Mouse (Mus musculus): Measurements from ENCODE around the gene Zic2. TPM values are rescaled to one million over a fixed set of nuclear protein-coding genes. Genes with fewer than 3 reads are reported as not detected.

Gene Zic2
- polyA plus RNA-seq (2012; rRNA removed) = 0.02 and 0.03 TPM in 2 replicates
- not detected in 2 replicates for polyA plus RNA-seq (2014; fragmentation: Nextera tagmentation; extraction: Ambion mirVana)

GRCm38 (mm10) chr14:122474891-122475556 is at the start of gene Zic2:
TSS of gene Zic2 (plus strand) at chr14:122475435.
- WGBS (ENCODE audit: insufficient replicate concordance) = under 1% methylated on average over 44 of the region's 73 CpGs
- Histone ChIP-seq H3K9ac (replicated peaks) (no peak within 1 kb of the TSS), H3K9me3 (ENCODE audit: control insufficient read depth, low read length) (no peaks in the 10 kb centered on the region), H3K27me3 (ENCODE audit: control insufficient read depth, insufficient read depth, low read length) (peaks cover 99% of the 10 kb centered on the region), H3K4me3 (ENCODE audit: insufficient read depth in 1 of 2, low read depth in 2 of 2, low read length in 2 of 2) (peak within 1 kb of the TSS in 1 of 2 experiments; percentile 34; a peak in 1 of 4 replicates), H3K4me1 (replicated peaks; ENCODE audit: control insufficient read depth in 2 of 2, insufficient read depth in 2 of 2, low read length in 1 of 2) (no peaks in the 10 kb centered on the region), H3K4me2 (ENCODE audit: low read depth) (peak within 1 kb of the TSS; percentile 49), H3K27ac (no peak within 1 kb of the TSS), H3K36me3 (replicated peaks; ENCODE audit: control insufficient read depth, insufficient read depth, low read depth) (no peaks in the 10 kb centered on the region)
- DNase-seq (ENCODE audit: low read depth in 3 of 3, low spot score in 3 of 3) = no peak
- no peak for TF ChIP-seq EP300 (IDR thresholded peaks at IDR 0.05; ENCODE audit: low read depth)
- TF ChIP-seq CTCF (IDR thresholded peaks at IDR 0.05; ENCODE audit: low read depth) = no peak
- 0 out of 2 replicates have a peak, but pooled peaks have one; percentile 15 for ATAC-seq (ENCODE audit: insufficient read depth)

DNA sequence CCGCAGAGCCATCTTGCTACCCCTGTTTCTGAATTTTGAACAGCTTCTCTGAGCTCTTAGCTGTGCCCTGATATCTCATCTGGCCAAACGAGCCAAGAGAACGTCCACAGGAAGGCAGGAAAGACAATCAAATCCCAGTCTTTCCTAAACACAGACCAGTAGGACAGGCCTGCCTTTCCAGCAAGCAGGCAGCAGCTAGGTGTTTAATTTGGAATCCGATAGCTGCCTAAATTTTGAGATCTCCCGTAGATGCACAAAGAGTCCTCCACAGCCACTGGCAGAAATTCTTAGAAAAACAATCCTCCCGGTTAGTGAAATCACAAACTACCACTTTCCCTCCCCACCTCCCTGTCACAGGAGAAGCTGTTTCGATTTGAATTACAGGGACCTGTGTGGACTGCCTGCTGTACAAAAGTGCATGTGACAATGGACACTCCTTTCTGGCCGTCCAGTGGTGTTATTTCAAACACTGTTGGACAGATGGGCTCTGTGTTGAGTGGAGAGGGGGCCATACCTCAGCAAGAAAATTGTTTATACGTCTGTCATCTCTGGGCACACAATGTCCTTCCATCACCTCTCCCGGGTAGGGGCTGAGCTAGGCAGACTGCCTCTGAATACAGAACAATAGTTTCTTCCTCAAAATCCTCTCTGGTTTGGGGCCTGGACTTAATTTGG is 48.6 kb upstream of the Zic2 start:
- Histone ChIP-seq H3K27ac (no peak overlapping the region), H3K4me1 (replicated peaks; ENCODE audit: control insufficient read depth in 2 of 2, insufficient read depth in 2 of 2, low read length in 1 of 2) (no peaks in the 10 kb centered on the region), H3K9me3 (ENCODE audit: control insufficient read depth, low read length) (no peaks in the 10 kb centered on the region), H3K4me2 (ENCODE audit: low read depth) (no peak overlapping the region), H3K9ac (replicated peaks) (no peak overlapping the region), H3K36me3 (replicated peaks; ENCODE audit: control insufficient read depth, insufficient read depth, low read depth) (no peaks in the 10 kb centered on the region), H3K27me3 (ENCODE audit: control insufficient read depth, insufficient read depth, low read length) (no peaks in the 10 kb centered on the region), H3K4me3 (ENCODE audit: insufficient read depth in 1 of 2, low read depth in 2 of 2, low read length in 2 of 2) (no peak overlapping the region)
- DNase-seq (ENCODE audit: low read depth in 3 of 3, low spot score in 3 of 3) (no peak), ATAC-seq (ENCODE audit: insufficient read depth) (no peak)
- TF ChIP-seq CTCF (IDR thresholded peaks at IDR 0.05; ENCODE audit: low read depth) = no peak
- TF ChIP-seq EP300 (IDR thresholded peaks at IDR 0.05; ENCODE audit: low read depth) = no peak
- WGBS (ENCODE audit: insufficient replicate concordance) = 46% methylated on average over 10 of the region's 10 CpGs

DNA sequence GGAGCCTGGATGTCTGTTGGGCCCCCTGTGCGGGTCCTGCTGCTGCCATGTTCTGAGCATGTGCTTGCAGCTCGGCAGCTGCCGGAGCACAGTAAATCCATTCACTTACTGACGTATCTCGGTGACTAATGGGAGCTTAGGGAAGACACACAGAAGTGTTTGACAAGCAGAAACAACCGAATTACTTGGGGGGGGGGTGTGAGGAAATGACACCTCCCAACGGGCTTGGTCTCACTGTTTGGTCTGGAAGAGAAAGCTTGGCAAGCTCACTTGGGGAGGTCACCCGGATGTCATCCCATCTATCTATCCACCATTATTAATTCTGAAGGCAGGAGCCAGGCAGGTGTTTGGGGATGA is 48.1 kb upstream of the Zic2 start:
- TF ChIP-seq CTCF (IDR thresholded peaks at IDR 0.05; ENCODE audit: low read depth) (no peak), EP300 (IDR thresholded peaks at IDR 0.05; ENCODE audit: low read depth) (no peak)
- Histone ChIP-seq H3K27ac (no peak overlapping the region), H3K27me3 (ENCODE audit: control insufficient read depth, insufficient read depth, low read length) (no peaks in the 10 kb centered on the region), H3K4me3 (ENCODE audit: insufficient read depth in 1 of 2, low read depth in 2 of 2, low read length in 2 of 2) (no peak overlapping the region), H3K36me3 (replicated peaks; ENCODE audit: control insufficient read depth, insufficient read depth, low read depth) (no peaks in the 10 kb centered on the region), H3K9ac (replicated peaks) (no peak overlapping the region), H3K4me1 (replicated peaks; ENCODE audit: control insufficient read depth in 2 of 2, insufficient read depth in 2 of 2, low read length in 1 of 2) (no peaks in the 10 kb centered on the region), H3K9me3 (ENCODE audit: control insufficient read depth, low read length) (no peaks in the 10 kb centered on the region), H3K4me2 (ENCODE audit: low read depth) (no peak overlapping the region)
- 61% methylated on average over 8 of the region's 8 CpGs for WGBS (ENCODE audit: insufficient replicate concordance)
- DNase-seq (ENCODE audit: low read depth in 3 of 3, low spot score in 3 of 3) (no peak), ATAC-seq (ENCODE audit: insufficient read depth) (no peak)

DNA sequence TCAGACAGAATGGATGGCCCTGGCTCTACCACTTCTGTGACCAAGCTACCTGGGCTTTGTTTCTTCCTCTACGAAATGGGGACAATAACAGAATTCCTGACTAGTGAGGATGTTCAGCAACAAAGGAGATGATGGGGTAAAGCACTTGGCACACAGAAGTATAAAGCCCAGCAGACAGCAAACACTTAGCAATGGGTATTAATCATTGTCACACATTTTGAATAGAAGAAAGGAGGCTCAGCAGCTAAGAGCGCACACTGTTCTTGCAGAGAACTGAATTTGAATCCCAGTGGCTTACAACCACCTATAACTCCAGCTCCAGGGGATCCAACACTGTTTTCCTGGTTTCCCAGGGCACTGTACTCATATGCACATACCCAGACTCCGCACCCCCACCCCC is 47.6 kb upstream of the Zic2 start:
- TF ChIP-seq CTCF (IDR thresholded peaks at IDR 0.05; ENCODE audit: low read depth) (no peak), EP300 (IDR thresholded peaks at IDR 0.05; ENCODE audit: low read depth) (no peak)
- Histone ChIP-seq H3K36me3 (replicated peaks; ENCODE audit: control insufficient read depth, insufficient read depth, low read depth) (no peaks in the 10 kb centered on the region), H3K4me2 (ENCODE audit: low read depth) (no peak overlapping the region), H3K27me3 (ENCODE audit: control insufficient read depth, insufficient read depth, low read length) (no peaks in the 10 kb centered on the region), H3K9me3 (ENCODE audit: control insufficient read depth, low read length) (no peaks in the 10 kb centered on the region), H3K9ac (replicated peaks) (no peak overlapping the region), H3K4me3 (ENCODE audit: insufficient read depth in 1 of 2, low read depth in 2 of 2, low read length in 2 of 2) (no peak overlapping the region), H3K27ac (no peak overlapping the region), H3K4me1 (replicated peaks; ENCODE audit: control insufficient read depth in 2 of 2, insufficient read depth in 2 of 2, low read length in 1 of 2) (no peaks in the 10 kb centered on the region)
- ATAC-seq (ENCODE audit: insufficient read depth) = no peak
- DNase-seq (ENCODE audit: low read depth in 3 of 3, low spot score in 3 of 3) = no peak
- WGBS (ENCODE audit: insufficient replicate concordance) = 53% methylated on average over 3 of the region's 3 CpGs

DNA sequence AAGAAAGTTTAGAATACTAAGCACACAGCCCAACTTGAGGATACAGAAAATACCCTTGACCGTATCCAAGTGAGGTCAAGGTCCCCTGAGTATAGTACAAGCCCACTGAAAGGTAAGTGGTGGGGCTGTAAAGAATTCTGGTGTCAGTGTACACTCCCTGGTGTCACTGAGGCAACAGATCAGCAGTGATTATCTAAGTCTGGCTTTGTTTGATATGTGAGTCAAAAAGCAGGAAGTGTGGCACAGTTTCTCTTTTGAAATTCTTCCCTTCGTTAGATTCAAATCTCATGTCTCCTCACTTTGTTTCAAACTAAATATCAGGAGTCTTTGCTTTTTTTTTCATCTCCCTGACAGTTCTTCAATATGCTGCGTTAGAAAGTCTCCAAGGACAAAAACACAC is 42.7 kb upstream of the Zic2 start:
- Histone ChIP-seq H3K36me3 (replicated peaks; ENCODE audit: control insufficient read depth, insufficient read depth, low read depth) (no peaks in the 10 kb centered on the region), H3K27ac (no peak overlapping the region), H3K9ac (replicated peaks) (no peak overlapping the region), H3K4me3 (ENCODE audit: insufficient read depth in 1 of 2, low read depth in 2 of 2, low read length in 2 of 2) (no peak overlapping the region), H3K27me3 (ENCODE audit: control insufficient read depth, insufficient read depth, low read length) (no peaks in the 10 kb centered on the region), H3K4me1 (replicated peaks; ENCODE audit: control insufficient read depth in 2 of 2, insufficient read depth in 2 of 2, low read length in 1 of 2) (no peaks in the 10 kb centered on the region), H3K9me3 (ENCODE audit: control insufficient read depth, low read length) (no peaks in the 10 kb centered on the region), H3K4me2 (ENCODE audit: low read depth) (no peak overlapping the region)
- 44% methylated on average over 3 of the region's 3 CpGs for WGBS (ENCODE audit: insufficient replicate concordance)
- TF ChIP-seq CTCF (IDR thresholded peaks at IDR 0.05; ENCODE audit: low read depth) = no peak
- TF ChIP-seq EP300 (IDR thresholded peaks at IDR 0.05; ENCODE audit: low read depth) = no peak
- DNase-seq (ENCODE audit: low read depth in 3 of 3, low spot score in 3 of 3) (no peak), ATAC-seq (ENCODE audit: insufficient read depth) (no peak)

All from liver, embryonic 14.5 days (tissue).